Mouse (Mus musculus): ENCODE measurements around the gene Cacna1e. TPM values are rescaled to one million over a fixed set of nuclear protein-coding genes. Genes with fewer than 3 reads are reported as not detected.

Gene Cacna1e
- total RNA-seq, 2 experiments from 2014 or later, result 2.1 to 3.8 TPM

DNA sequence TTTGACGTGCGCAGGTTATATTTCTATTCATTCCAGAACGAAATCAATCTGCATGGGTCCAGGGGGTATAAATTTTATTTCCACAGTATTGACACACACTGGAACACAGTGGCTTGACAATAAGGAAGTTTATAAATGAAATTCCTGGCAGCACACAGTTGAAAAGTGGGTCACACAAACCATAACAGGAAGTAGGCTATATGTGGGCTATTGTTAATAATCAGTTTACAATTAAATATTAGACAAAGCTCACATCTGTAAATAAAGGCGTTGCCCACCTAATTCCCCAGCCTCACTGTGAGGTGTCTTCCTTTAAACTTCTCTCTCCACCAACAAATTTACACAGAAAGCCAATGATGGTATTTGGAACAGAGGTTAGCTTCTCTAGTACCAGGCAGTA, 305.6 kb downstream of the Cacna1e start:
- no peak for ATAC-seq (replicated peaks; ENCODE audit: low FRiP score, poor library complexity, severe bottlenecking)

DNA sequence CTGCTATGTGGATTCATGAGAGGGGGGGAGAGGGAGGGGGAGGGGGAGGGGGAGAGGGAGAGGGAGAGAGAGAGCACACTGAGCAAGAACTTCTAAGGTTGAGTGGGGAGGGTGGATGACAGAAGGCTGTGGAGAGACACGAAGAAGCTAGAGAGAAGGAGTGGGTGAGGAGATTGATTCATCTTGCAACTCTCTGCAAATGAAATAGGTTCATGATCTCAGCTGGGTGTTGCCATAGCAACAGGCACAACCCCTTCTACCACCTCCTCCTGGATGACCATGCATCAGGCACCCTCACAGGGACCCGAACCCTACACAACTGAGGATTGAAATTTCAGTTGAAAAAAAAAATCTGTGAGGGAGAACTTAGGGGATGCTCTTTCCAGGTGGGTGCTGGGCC, 307.9 kb downstream of the Cacna1e start:
- no peak for ATAC-seq (replicated peaks; ENCODE audit: low FRiP score, poor library complexity, severe bottlenecking)

DNA sequence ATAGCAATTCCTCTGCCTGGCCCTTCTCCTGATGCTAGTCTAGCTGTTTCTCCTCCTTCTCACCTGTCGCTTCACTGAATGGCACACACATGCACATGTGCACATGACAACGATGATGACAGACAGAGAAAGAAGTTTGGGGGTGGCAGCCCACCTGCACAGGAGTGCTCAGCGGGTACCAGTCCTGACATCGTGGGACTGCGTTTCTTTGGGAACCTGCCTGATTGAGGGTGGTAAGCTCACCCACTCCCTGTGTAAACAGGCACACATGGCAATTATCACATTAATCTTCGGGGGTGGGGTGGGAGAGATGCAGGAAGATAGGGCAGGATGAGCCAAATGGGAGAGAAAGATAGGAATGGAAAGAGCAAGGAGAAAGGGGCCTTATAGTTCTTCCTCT, 318.3 kb downstream of the Cacna1e start:
- ATAC-seq (replicated peaks; ENCODE audit: low FRiP score, poor library complexity, severe bottlenecking), result no peak

DNA sequence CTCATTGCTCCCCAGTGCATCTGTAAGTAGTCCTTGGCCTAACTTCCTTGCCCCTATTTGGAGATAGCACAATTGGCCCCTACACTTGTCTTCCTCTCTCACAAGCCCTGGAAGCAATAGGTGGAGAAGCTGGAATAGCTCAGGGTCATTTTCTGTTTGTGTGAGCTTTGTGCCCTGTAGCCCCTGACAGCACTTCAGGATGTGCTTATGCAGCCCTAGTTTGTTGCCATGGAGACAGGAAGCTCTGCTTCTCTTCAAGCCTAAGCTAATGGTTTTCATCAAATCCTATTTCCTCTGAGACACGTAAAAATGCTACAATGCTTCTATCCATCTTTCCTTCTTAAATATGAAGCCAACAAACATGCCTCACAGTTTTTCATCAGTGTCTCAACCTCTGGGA, 328.5 kb downstream of the Cacna1e start:
- no peak for ATAC-seq (replicated peaks; ENCODE audit: low FRiP score, poor library complexity, severe bottlenecking)

DNA sequence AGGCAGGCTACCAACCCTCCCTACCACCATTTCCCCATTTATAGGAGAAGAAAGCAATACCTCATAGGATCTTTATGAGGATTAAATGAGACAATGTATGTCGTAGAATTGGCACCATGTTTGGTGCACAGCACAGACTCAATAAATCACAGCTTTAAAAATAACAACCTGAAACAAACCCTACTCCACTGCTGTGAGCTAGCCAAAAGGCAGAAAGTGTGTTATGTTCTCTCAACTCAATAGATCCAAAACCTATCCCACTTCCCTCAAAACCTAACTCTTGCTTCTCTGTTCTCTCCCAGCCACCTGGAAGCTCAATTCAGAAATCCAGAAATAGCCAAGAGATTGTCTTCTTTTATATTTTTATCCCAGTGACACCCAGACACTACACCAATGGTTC, 331.2 kb downstream of the Cacna1e start:
- no peak for ATAC-seq (replicated peaks; ENCODE audit: low FRiP score, poor library complexity, severe bottlenecking)

DNA sequence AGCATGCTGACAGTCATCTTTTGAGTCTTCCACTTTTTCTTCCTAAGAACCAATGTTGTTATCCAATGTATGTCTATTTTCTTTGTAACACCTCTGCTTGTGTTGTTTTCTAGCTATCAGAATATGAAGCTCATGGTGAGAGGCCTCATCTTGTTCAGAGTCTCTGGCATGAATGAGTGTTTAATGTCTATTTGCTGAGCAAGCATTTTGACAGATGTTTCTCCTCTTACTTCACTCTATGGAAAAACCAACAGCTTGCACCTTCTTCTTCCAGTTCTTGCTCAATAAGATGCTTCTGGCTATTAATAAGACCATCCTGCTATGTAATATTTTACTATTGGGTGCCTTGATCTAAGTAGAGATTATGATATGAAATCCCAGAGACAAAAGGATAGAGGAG, 346.9 kb downstream of the Cacna1e start:
- no peak for ATAC-seq (replicated peaks; ENCODE audit: low FRiP score, poor library complexity, severe bottlenecking)

DNA sequence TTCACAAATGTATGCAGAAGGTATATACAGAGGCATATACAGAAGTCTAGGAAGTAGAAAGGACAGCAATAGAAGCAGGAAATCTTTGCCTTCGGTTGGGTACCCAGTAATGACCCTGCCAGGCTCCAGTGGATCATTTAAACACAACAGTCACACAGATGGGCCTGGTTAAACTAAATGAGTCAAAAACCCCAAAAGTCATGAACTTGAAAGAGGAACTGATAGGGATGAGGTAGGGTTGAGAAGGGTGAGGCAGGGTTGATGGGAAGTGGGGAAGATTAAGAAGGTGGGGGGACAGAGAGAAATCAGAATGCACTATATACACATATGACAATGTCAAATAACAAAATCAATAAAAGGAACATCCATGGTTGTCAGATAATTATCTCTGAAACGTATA, 347.5 kb downstream of the Cacna1e start:
- ATAC-seq (replicated peaks; ENCODE audit: low FRiP score, poor library complexity, severe bottlenecking), result no peak

DNA sequence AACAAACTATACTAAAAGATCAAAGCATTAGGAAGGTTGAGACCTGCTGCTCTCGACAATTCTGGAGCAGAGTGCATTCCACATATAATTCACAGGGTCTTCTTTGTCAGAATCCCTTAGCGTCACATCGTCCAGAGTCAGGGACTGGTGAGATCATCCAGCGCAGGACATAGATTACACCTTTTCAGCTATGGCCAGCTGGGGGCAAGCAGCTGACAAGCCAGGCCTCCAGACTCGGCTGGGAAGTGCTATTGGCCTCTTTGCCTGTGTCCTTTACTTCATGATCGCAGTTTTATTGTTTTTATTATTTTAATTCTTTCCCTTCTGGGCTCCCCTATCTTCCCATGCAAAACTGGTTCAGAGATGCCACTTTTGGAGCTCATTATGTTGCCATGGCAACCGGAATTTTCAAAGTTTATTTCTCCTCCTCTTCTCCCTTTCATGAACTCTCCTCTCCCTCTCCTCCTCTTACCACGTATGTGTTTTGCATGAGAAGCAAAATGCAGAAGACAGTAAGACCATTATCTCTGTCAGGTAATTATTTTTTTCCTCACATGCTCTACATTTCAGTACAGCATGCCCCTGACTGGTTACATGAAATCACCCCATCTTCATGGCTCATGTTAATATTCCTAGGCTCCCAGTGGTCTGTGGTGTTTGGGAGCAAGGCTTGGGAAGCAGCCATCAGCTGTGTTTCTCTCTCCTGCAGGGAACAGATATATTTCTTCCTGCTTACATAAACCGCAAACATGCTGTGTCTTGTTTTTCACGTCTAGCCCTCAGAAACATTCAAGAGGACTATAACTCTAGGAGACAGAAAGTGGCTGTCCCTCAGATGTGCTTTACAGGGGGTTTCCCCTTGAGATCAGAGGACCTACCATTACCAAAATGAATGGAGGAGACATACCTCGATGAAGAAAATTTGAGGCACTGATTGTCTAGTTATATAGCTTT, 351.0 kb downstream of the Cacna1e start:
- no peak for ATAC-seq (replicated peaks; ENCODE audit: low FRiP score, poor library complexity, severe bottlenecking)

DNA sequence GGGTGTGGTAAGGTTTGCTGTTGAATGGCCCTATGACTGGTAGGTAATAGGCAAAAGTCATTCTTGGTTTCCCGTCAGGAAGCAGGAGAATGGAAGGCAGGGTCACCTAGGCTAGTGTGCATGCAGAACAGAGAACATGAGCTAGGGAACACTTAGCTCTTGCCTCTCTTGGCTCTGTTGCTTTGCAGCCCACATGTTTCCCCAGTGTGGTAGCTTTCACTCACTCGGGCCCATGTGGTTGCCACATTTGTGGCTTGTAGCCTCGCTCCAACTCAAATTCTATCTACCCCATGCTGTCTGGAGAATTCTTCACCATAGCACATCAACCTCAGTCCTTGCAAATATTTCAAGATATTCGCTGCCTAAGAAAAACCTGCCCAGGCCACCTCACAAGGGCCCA, 354.6 kb downstream of the Cacna1e start:
- ATAC-seq (replicated peaks; ENCODE audit: low FRiP score, poor library complexity, severe bottlenecking), result no peak

DNA sequence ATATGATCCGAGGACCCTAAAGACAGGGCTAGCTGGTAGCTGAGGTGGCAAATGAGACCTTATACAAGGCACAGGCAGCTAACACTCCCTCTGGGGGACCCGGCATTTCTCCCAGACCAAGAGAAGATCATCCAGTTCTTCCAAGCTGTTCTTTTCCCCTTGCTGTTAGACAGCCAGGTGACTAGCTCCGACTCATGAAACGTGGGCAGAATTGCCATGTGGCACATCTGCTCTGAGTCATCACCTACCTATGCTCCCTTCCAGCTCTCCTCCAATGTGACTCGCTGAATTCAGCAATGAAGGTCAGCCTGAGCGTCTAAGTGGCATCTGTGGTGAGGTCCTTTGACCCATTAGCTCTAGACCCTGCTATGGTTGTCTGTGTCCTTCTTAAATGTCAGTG, 355.5 kb downstream of the Cacna1e start:
- no peak for ATAC-seq (replicated peaks; ENCODE audit: low FRiP score, poor library complexity, severe bottlenecking)

DNA sequence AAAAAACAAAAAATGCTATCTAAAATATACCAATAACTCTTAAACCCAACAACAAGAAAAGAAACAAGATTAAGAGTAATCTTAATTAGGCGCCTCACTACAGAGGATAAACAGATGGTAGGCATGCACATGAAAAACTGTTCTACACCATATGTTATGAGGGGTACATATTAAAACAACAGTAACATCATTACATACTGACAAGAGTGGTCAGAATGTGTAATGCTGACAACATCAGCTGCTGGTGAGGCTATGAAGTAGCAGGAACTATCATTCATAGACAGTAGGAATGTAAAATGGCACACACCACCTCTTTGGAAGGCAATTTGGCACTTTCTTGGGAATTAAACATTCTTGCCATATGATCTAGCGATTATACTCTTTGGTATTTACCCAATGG, 363.6 kb downstream of the Cacna1e start:
- no peak for ATAC-seq (replicated peaks; ENCODE audit: low FRiP score, poor library complexity, severe bottlenecking)

DNA sequence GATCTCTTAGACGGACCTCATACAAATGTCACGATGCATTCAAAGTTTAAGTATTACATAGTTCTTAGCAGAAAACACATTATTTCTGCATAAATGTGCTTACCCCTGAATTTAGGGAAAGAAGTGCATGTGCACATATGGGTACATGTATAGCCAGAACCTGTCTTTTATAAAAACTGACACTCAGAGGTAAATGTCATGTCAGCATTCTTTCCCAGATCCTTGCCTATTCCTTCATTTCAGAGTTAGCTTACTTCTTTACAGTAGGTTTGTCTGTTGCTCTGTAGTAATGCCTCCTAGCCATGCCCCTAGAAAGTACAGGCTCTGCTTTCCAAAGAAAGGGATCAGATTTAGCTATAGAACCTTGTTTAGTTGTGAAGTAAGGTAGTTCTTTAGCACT, 369.0 kb downstream of the Cacna1e start:
- ATAC-seq (replicated peaks; ENCODE audit: low FRiP score, poor library complexity, severe bottlenecking), result no peak

DNA sequence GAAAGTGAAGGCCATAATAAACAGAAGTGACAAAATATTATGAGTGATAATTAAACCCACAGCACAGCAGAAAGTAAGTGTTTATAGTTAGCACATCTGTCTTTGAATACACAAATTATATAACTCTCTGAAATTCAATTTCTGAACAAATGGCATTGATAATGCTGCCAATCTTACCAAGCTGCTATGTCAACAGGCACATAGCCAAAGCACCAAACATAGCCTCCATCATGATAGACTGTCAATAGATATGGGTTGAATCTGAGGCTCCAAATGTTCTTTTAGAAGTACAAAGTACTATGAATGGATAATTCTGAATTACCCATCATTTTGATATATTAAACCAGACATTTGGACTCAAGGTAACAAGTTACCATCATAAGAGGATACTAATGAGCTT, 372.6 kb downstream of the Cacna1e start:
- no peak for ATAC-seq (replicated peaks; ENCODE audit: low FRiP score, poor library complexity, severe bottlenecking)

DNA sequence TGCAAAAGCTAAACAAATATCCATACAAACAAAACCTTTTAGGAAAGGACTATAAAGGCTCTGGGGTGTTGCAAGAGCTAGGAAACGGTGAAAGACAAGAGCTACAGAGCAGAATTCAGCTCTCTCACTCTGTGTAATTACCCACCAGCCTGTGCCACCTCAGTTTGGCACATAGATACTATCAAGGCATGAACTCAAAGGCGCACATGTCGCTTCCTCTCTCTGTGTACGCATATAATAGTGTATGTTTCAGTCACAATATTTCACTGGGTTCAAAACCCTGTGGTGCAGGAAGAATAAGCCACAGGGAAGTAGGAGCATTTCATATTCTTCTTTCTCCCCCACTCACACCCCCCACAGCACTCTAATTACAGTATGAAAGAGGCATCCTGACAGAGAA, 380.3 kb downstream of the Cacna1e start:
- no peak for ATAC-seq (replicated peaks; ENCODE audit: low FRiP score, poor library complexity, severe bottlenecking)

DNA sequence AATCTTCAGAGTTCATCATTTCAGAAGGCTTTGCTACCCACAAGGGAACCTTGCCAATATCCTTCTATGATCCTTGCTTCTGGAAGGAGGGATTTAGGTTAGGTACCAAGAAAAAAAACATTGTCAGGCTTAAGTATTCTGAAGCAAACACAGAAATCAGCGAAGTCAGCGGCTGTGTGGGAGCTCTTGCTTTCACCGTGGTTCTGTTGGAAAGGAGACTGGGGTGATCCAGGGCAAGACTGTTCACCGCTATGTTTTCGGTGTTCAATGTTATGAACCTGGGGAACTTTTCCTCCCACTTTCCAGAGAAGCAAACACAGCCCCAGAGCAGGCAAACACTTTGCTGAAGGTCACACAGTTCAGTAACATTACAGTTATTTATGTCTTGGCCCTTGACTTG, 383.4 kb downstream of the Cacna1e start:
- ATAC-seq (replicated peaks; ENCODE audit: low FRiP score, poor library complexity, severe bottlenecking), result no peak

DNA sequence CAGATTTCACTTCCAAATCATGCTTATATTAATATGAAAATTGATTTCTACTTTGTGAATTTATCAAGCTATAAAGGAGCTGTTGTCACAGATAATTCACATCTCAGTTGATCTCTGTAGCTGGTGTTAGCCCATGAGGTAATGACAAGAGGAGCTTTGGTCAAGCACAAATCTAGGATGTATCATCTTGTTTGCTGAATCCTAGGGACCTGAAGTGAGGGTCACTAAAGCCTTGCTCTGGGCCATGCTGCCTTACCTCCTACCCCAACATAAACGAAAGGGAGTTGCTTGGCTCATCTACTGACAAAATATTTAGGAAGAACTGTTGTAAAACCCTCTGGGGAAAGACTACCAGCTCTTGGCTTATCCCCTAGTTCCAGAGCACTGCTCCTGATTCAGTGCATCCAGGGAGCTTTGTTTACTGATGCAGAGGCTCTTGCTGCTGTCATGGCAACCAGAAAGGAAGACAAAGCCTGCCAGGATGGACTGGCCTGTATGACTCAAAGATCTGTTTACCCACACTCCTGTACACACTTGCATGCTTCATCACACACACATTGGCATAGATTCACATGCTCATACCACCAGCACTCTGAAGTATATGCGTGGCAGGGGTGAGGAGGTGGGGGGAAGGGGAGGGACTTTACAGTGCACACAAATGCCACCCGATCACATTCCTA, 384.0 kb downstream of the Cacna1e start:
- no peak for ATAC-seq (replicated peaks; ENCODE audit: low FRiP score, poor library complexity, severe bottlenecking)

DNA sequence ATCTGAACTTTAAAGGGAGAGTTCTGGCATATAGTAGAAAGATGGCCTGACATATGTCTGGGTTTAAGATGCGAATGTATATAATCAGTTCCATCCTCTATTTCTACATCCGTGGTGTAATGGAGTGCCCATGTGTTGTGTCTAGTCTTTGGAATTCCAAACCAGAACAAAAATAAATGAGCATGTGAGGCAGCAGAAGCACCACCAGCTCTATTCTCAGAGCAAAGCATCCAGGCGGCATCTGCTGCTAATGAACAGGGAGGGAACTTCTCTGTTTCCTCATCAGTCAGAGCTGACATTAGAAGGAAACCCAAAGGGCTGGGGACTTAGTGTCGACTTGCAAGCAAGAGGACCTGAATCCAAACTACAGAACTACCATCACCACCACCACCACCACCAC, 385.5 kb downstream of the Cacna1e start:
- no peak for ATAC-seq (replicated peaks; ENCODE audit: low FRiP score, poor library complexity, severe bottlenecking)

DNA sequence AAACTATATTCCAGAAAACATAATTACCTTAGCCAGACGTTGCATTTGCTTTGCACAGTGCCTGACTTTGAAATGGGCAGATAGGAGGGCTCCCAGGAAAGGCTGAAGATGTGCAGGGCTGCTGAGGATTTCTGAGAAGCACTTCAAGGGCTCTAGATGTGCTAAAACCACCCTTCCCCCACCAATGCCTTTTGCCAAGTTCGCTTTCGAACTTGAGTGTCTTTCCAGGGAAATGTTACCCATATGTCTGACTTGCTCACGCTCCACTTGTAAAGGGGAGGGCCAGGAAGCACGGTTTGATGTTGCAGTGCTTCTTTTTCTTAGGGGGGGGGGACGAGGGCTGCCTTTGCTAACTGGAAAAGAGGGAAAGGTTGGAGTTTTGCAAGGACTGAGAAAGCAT, 393.2 kb downstream of the Cacna1e start:
- no peak for ATAC-seq (replicated peaks; ENCODE audit: low FRiP score, poor library complexity, severe bottlenecking)

DNA sequence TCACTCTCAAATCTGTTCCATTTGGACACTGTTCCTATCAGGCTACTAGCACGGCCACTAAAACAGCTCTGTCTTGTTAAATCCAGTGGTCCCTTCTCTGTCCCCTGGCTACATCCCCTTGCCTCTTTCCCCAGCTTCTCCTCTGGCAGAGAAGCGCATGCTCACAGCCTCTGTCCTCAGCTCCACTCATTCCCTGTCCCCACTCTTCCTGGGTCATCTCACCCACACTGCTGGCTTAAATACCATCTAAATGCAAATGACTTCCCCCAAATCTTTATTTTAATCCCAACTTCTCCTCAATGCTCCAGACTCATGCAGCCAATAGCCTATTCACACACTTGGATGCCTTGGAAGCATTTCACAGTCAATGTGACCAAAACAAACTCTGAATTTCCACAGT, 407.6 kb downstream of the Cacna1e start:
- ATAC-seq (replicated peaks; ENCODE audit: low FRiP score, poor library complexity, severe bottlenecking), result no peak

DNA sequence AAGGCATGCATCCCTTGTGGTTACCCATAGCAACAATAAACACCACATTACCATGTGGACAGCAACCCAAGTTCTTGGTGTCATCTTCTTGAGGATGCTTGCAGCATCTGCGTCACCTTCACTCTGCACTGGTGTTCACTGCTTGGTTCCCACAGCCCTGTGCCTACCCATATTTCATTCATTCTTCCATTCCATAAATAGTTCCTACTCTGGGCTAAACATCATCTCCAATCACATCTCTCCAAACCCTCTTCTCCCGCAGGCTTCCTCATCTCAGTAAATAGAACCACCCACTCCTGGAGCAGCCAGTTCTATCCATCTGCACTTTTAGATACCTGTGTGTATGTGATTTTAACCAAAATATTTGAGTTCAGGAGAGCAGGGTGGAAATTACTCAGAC, 408.6 kb downstream of the Cacna1e start:
- ATAC-seq (replicated peaks; ENCODE audit: low FRiP score, poor library complexity, severe bottlenecking), result no peak

DNA sequence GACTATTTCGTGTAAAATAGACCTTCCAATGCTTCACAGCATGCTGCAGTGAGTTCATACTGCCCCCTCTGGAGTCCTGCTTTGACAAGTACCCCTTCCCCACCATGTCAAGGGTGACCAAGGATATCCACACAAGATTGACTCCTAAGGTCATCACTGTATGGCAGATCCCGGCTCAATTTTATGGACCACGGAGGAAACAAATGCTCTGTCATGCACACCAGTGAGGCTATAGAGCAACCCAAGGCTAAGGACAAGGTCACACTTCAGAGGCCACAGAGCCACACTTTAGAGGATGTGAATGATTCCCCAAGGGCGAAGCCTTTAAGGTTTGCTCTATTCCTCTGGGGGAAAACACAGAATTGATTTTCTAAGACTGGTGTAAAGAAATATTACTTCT, 410.1 kb downstream of the Cacna1e start:
- no peak for ATAC-seq (replicated peaks; ENCODE audit: low FRiP score, poor library complexity, severe bottlenecking)
